Mouse (Mus musculus) myocyte (in vitro differentiated cells): ENCODE data around the gene Syngr1.

Source experiments
- CEBPB ChIP-seq: IDR thresholded peaks from 2 replicates; pipeline ENCODE4 v1.6.1; 2011; ENCODE audit warnings: mild to moderate bottlenecking, moderate library complexity; ENCODE audit not compliant: poor library complexity, insufficient read depth, severe bottlenecking
- E2F4 ChIP-seq: IDR thresholded peaks from one replicate; pipeline ENCODE4 v1.6.1; 2011; ENCODE audit warnings: mild to moderate bottlenecking, control low read depth, moderate library complexity; ENCODE audit not compliant: insufficient read depth
- MAX ChIP-seq: IDR thresholded peaks from one replicate; pipeline ENCODE4 v1.6.1; 2011; ENCODE audit warnings: low read depth, mild to moderate bottlenecking, control low read depth
- MYOG ChIP-seq, 3 experiments: IDR thresholded peaks; one replicate each; pipeline ENCODE4 v1.6.1; 2011; ENCODE audit warnings: control low read depth in 2 of 3, low read depth in 2 of 3, mild to moderate bottlenecking in 2 of 3; ENCODE audit not compliant: insufficient read length in 2 of 3, control insufficient read depth in 1 of 3, insufficient read depth in 1 of 3
- POLR2A ChIP-seq: IDR thresholded peaks from one replicate; pipeline ENCODE4 v1.6.1; 2011; ENCODE audit warnings: low read depth, mild to moderate bottlenecking, control low read depth, moderate library complexity; ENCODE audit not compliant: insufficient read length
- POLR2AphosphoS2 ChIP-seq: IDR thresholded peaks from one replicate; pipeline ENCODE4 v1.6.1; 2011; ENCODE audit warnings: low read depth, control low read depth; ENCODE audit not compliant: insufficient read length
- REST ChIP-seq: IDR thresholded peaks from one replicate; pipeline ENCODE4 v1.6.1; 2011; ENCODE audit warnings: mild to moderate bottlenecking, control low read depth, moderate library complexity; ENCODE audit not compliant: insufficient read depth, insufficient read length
- SRF ChIP-seq: IDR thresholded peaks from one replicate; pipeline ENCODE4 v1.6.1; 2011; ENCODE audit warnings: low read depth; ENCODE audit not compliant: control insufficient read depth, insufficient read length
- TCF12 ChIP-seq: IDR thresholded peaks from one replicate; pipeline ENCODE4 v1.6.1; 2011; ENCODE audit warnings: mild to moderate bottlenecking, control low read depth; ENCODE audit not compliant: poor library complexity, insufficient read depth, severe bottlenecking
- USF1 ChIP-seq: IDR thresholded peaks from one replicate; pipeline ENCODE4 v1.6.1; 2011; ENCODE audit warnings: low read depth, mild to moderate bottlenecking, control low read depth, moderate library complexity

DNA sequence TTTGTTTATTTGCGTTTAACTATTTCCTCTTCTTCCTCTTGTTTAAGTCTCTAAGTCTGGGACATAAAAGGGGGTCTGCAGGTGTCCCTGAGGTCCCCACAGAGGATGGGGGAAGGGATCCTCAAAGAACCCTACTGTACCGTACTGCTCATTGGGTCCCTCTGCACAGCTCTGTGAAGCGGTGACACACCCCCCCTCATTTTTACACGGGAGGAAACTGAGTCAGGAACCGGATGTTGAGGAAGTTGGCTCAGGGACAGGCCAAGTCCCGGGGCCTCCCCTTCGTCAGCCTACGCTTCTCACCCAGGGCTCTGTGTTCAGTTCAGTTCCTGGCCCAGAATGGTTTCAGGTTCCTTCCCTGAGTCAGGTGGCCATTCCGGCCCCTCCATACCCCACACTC lies 39.4 kb upstream of the Syngr1 start:
- TF ChIP-seq POLR2A (no peak), USF1 (no peak), E2F4 (no peak), TCF12 (no peak), POLR2AphosphoS2 (no peak), SRF (no peak), REST (no peak), MAX (no peak), CEBPB (no peak), MYOG (IDR thresholded peaks at IDR 0.05; ENCODE audit: control insufficient read depth in 1 of 3, insufficient read depth in 1 of 3, insufficient read length in 2 of 3, low read depth in 2 of 3) (peak in 1 of 3 experiments; percentile 46)
